Comparison of ENCODE assay signal across 29 mouse cellular contexts in the genomic region with DNA sequence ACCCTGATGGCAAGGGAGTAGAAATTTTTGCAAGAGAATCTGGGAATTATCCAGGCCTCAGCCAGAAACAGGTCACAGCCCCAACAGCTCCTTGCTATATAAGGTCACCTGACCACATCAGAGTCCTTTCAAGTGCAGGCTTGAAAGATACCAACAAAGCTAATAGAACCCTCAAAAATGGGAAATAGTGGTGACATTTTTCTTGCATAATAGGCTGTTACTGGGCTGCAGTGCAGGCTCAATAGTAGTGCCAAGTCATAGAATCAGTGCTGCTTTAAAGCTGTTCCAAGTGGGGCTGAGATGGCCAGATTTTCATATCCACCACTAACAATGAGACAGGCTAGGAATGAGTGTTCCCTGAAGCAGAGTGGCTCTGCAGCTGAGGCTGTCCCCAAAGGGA. TPM values are rescaled to one million over a fixed set of nuclear protein-coding genes. Genes with fewer than 3 reads are reported as not detected.
A peak's percentile ranks its signal among the peaks of the same experiment; 100 is the strongest.
DNase-seq lines count a peak whose midpoint lies in the region; ATAC-seq lines count a peak whose summit lies in the region.
"Had no signal": no experiment of that assay in that cellular context is flagged by ENCODE, and none has a peak within 500 bp of the region (broad histone marks: within the 10 kb centered on the region; RNA-seq: fewer than 3 reads in every experiment).

No protein-coding gene starts in this region.

- no peak overlapping the region for H3K4me3 ChIP-seq in forebrain, embryonic 16.5 days (replicated peaks; ENCODE audit: low read length)
- no peak overlapping the region for H3K4me3 ChIP-seq in forebrain, embryonic 12.5 days (replicated peaks)
- H3K4me3 ChIP-seq in brown adipose tissue, adult 24 weeks (ENCODE audit: insufficient read depth, low read depth, low read length): no peak overlapping the region
- H3K4me3 ChIP-seq: hindbrain, embryonic 10.5 days; hindbrain, embryonic 15.5 days; left cerebral cortex, adult 2 months; limb, embryonic 13.5 days; liver, embryonic 13.5 days; megakaryocyte, embryonic 14.5 days; midbrain, embryonic 12.5 days; myocyte; neural tube, embryonic 12.5 days had no signal

- H3K4me1 ChIP-seq in forebrain, embryonic 16.5 days (replicated peaks; ENCODE audit: control insufficient read depth, insufficient read depth, low read length): peaks cover 3% of the 10 kb centered on the region; the same call in 1 of the 2 replicates
- H3K4me1 ChIP-seq in forebrain, embryonic 12.5 days: peaks cover 3% of the 10 kb centered on the region; the same call in 1 of the 2 replicates
- peaks cover 5% of the 10 kb centered on the region for H3K4me1 ChIP-seq in brown adipose tissue, adult 24 weeks (ENCODE audit: control insufficient read depth, insufficient read depth, insufficient read length, low read length)
- H3K4me1 ChIP-seq: hindbrain, embryonic 10.5 days; hindbrain, embryonic 15.5 days; limb, embryonic 13.5 days; liver, embryonic 13.5 days; neural tube, embryonic 12.5 days had no signal

- ATAC-seq in forebrain, embryonic 16.5 days: peak; percentile 43; the same call in 1 of the 2 replicates
- ATAC-seq in forebrain, embryonic 12.5 days (ENCODE audit: low FRiP score): no peak
- ATAC-seq: forebrain, postnatal 0 days; inflammation-experienced regulatory T-cells, adult 6 months; Patski had no signal

- no peaks in the 10 kb centered on the region for H3K36me3 ChIP-seq in forebrain, embryonic 16.5 days (ENCODE audit: control insufficient read depth, insufficient read depth)
- no peaks in the 10 kb centered on the region for H3K36me3 ChIP-seq in forebrain, embryonic 12.5 days (replicated peaks)
- H3K36me3 ChIP-seq: G1E; hindbrain, embryonic 10.5 days; hindbrain, embryonic 15.5 days; limb, embryonic 13.5 days; liver, embryonic 13.5 days; midbrain, embryonic 12.5 days; neural tube, embryonic 12.5 days had no signal

- no peak overlapping the region for H3K27ac ChIP-seq in forebrain, embryonic 16.5 days (ENCODE audit: low read length)
- no peak overlapping the region for H3K27ac ChIP-seq in forebrain, embryonic 12.5 days
- H3K27ac ChIP-seq in brown adipose tissue, adult 24 weeks (replicated peaks; ENCODE audit: low read depth, low read length): 0 out of 2 replicates have a peak overlapping the region, but pooled peaks have one; percentile 30
- H3K27ac ChIP-seq: hindbrain, embryonic 10.5 days; hindbrain, embryonic 15.5 days; left cerebral cortex, adult 2 months; limb, embryonic 13.5 days; liver, embryonic 13.5 days; midbrain, embryonic 12.5 days; neural tube, embryonic 12.5 days had no signal

- peak; percentile 48 for DNase-seq in 416B (ENCODE audit: low read depth)
- peak; percentile 82 for DNase-seq in Muller cell, postnatal 12 days (ENCODE audit: inconsistent ontology term)
- DNase-seq in ovary, adult 18-20 months (ENCODE audit: low spot score): no peak
- no peak for DNase-seq in layer of hippocampus, postnatal 36 days
- DNase-seq in spleen, postnatal 14 days (ENCODE audit: low spot score in 2 of 2): no peak
- DNase-seq: cerebellum, adult 11 months; cerebellum, adult 9-10 months; cerebellum, postnatal 36 days; forebrain, postnatal 0 days; heart, postnatal 14 days; kidney, adult 11 months; kidney, postnatal 14 days; liver, embryonic 13.5 days; lung, adult 18-20 months; thymus, postnatal 14 days had no signal

- H3K9me3 ChIP-seq in forebrain, embryonic 16.5 days (ENCODE audit: control insufficient read depth, low read length): no peaks in the 10 kb centered on the region
- H3K9me3 ChIP-seq in forebrain, embryonic 12.5 days: no peaks in the 10 kb centered on the region
- H3K9me3 ChIP-seq: G1E; hindbrain, embryonic 10.5 days; hindbrain, embryonic 15.5 days; limb, embryonic 13.5 days; liver, embryonic 13.5 days; midbrain, embryonic 12.5 days; neural tube, embryonic 12.5 days had no signal

- H3K27me3 ChIP-seq in forebrain, embryonic 16.5 days (replicated peaks; ENCODE audit: control insufficient read depth, insufficient read depth, low read length): no peaks in the 10 kb centered on the region
- no peaks in the 10 kb centered on the region for H3K27me3 ChIP-seq in forebrain, embryonic 12.5 days
- H3K27me3 ChIP-seq: hindbrain, embryonic 15.5 days; limb, embryonic 13.5 days; liver, embryonic 13.5 days; megakaryocyte, embryonic 14.5 days; midbrain, embryonic 12.5 days; neural tube, embryonic 12.5 days had no signal

- no peak overlapping the region for H3K9ac ChIP-seq in forebrain, embryonic 16.5 days (replicated peaks; ENCODE audit: low read depth, low read length)
- H3K9ac ChIP-seq in forebrain, embryonic 12.5 days: no peak overlapping the region
- H3K9ac ChIP-seq: forebrain, postnatal 0 days; hindbrain, embryonic 15.5 days; limb, embryonic 13.5 days; liver, embryonic 13.5 days; midbrain, embryonic 12.5 days; neural tube, embryonic 12.5 days had no signal

- no peak overlapping the region for H3K4me2 ChIP-seq in forebrain, embryonic 16.5 days (ENCODE audit: low read length)
- H3K4me2 ChIP-seq in forebrain, embryonic 12.5 days: no peak overlapping the region
- H3K4me2 ChIP-seq: hindbrain, embryonic 15.5 days; limb, embryonic 13.5 days; liver, embryonic 13.5 days; midbrain, embryonic 12.5 days; neural tube, embryonic 12.5 days had no signal

RNA-seq across cellular contexts. Expression of gene Lrrc9, which starts 40.6 kb away (rescaled TPM):
- 3.4 and 3.9 TPM in 2 replicates for polyA plus RNA-seq in forebrain, embryonic 16.5 days (2015; fragmentation: Nextera tagmentation; extraction: Ambion mirVana)
- polyA plus RNA-seq in forebrain, embryonic 12.5 days (2016; fragmentation: Nextera tagmentation; extraction: Ambion mirVana): 2.3 and 3.4 TPM in 2 replicates
- 0.75 and 1.5 TPM in 2 replicates for polyA plus RNA-seq in brown adipose tissue, adult 24 weeks (2012; ENCODE audit: insufficient read depth, insufficient read length, missing spikeins)
- total RNA-seq in layer of hippocampus, postnatal 36 days (2021): 1 to 10 TPM; 1.3 TPM
- polyA plus RNA-seq: G1E; inflammation-experienced regulatory T-cells, adult 6 months; myocyte; Patski had no signal

RNA-seq across cellular contexts. Expression of gene Pcnx4, which starts 54.0 kb away (rescaled TPM):
- polyA plus RNA-seq in forebrain, embryonic 16.5 days (2015; fragmentation: Nextera tagmentation; extraction: Ambion mirVana): 23.3 and 24.2 TPM in 2 replicates
- 15.5 and 17.6 TPM in 2 replicates for polyA plus RNA-seq in forebrain, embryonic 12.5 days (2016; fragmentation: Nextera tagmentation; extraction: Ambion mirVana)
- polyA plus RNA-seq in brown adipose tissue, adult 24 weeks (2012; ENCODE audit: insufficient read depth, insufficient read length, missing spikeins): 3.5 and 5.7 TPM in 2 replicates
- total RNA-seq in layer of hippocampus, postnatal 36 days (2021): 10 to 100 TPM; 30.7 to 33.0 TPM

Comparison
In these comparisons a context has a peak if more than half of its experiments do, and no peak if none do; other contexts are left out.
1. DNase-seq: peak in 416B (single experiment) and Muller cell, postnatal 12 days (single experiment); none in ovary, adult 18-20 months (single experiment), layer of hippocampus, postnatal 36 days (0 of 2) and spleen, postnatal 14 days (0 of 2).